Mouse (Mus musculus) MEL-GATA-1-ER (cell line): Measurements from ENCODE around the gene Aes.

Experiments used
- DNase-seq: peaks from one replicate; pipeline ENCODE4 v3.0.0-alpha.2; 2012; ENCODE audit warnings: low read depth; ENCODE audit errors: extremely low read depth

Aes gene

GRCm38 (mm10) chr10:81568381-81569191, 9.3 kb downstream of the Aes start:
- no peak for DNase-seq

- DNase-seq, result no peak
Observed at GRCm38 (mm10) chr10:81569507-81570237, 10.4 kb downstream of the Aes start.

- DNase-seq, result no peak
Observed at GRCm38 (mm10) chr10:81570238-81570800, 11.0 kb downstream of the Aes start.

- DNase-seq, result no peak
Observed at GRCm38 (mm10) chr10:81570831-81571500, 11.7 kb downstream of the Aes start.

GRCm38 (mm10) chr10:81571501-81571876, 12.2 kb downstream of the Aes start:
- peak; percentile 98 for DNase-seq

GRCm38 (mm10) chr10:81572133-81572671, 12.9 kb downstream of the Aes start:
- DNase-seq, result no peak

- no peak for DNase-seq
Observed at GRCm38 (mm10) chr10:81572975-81573374, 13.7 kb downstream of the Aes start.

GRCm38 (mm10) chr10:81574081-81575056, 15.1 kb downstream of the Aes start, which contains the start of gene Tle2:
Gene Tle2 (plus strand): TSS chr10:81574561.
- no peak for DNase-seq

- DNase-seq, result no peak
Observed at GRCm38 (mm10) chr10:81575208-81575631, 15.9 kb downstream of the Aes start.

GRCm38 (mm10) chr10:81575695-81576094, 16.4 kb downstream of the Aes start:
- DNase-seq, result no peak

GRCm38 (mm10) chr10:81579967-81580366, 20.7 kb downstream of the Aes start:
- DNase-seq, result no peak

- no peak for DNase-seq
Observed at GRCm38 (mm10) chr10:81580441-81581070, 21.3 kb downstream of the Aes start.

- no peak for DNase-seq
Observed at GRCm38 (mm10) chr10:81583347-81583746, 24.1 kb downstream of the Aes start.

GRCm38 (mm10) chr10:81588739-81589138, 29.5 kb downstream of the Aes start:
- no peak for DNase-seq

- no peak for DNase-seq
Observed at GRCm38 (mm10) chr10:81591846-81592245, 32.6 kb downstream of the Aes start.

- DNase-seq, result no peak
Observed at GRCm38 (mm10) chr10:81592631-81593030, 33.3 kb downstream of the Aes start.

- no peak for DNase-seq
Observed at GRCm38 (mm10) chr10:81593223-81593622, 33.9 kb downstream of the Aes start.

GRCm38 (mm10) chr10:81593935-81594334, 34.6 kb downstream of the Aes start:
- DNase-seq, result no peak

GRCm38 (mm10) chr10:81595599-81595998, 36.3 kb downstream of the Aes start:
- no peak for DNase-seq

- no peak for DNase-seq
Observed at GRCm38 (mm10) chr10:81596611-81597010, 37.3 kb downstream of the Aes start.
